Mouse (Mus musculus): ENCODE data around the gene Wdsub1. TPM values are rescaled to one million over a fixed set of nuclear protein-coding genes. Genes with fewer than 3 reads are reported as not detected.

Wdsub1 gene
- total and polyA plus RNA-seq, 3 experiments, result 8.2 to 13.5 (median 12.9) TPM

DNA sequence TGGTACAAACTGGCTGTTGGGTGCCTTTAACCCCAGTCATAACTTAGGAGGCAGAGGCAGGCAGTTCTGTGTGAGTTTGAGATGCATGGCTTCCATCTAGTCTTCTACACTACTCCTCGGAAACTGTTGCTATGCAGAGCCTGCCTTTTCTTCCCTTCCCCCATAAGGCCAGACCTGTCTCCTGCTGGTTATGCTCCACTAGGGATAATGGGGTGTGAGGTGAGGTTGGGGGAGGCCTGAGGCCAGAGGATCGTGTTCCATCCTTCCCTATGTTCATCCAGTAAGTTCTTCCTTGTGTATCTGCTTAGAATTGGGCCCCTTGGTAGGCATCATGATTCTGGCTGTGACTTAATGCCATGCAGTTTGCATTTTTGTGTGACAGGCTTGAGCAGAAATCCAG lies 76.8 kb downstream of the Wdsub1 start:
- dilution Hi-C loops (cut with MboI; ENCODE audit: extremely low pct_ligation_motif_present, extremely low pct_unique_long_range_greater_than_20kb, low sequenced_read_pairs), result no loop called here
- no peak overlapping the region for H3K27ac ChIP-seq (ENCODE audit: insufficient read depth, low read depth)

DNA sequence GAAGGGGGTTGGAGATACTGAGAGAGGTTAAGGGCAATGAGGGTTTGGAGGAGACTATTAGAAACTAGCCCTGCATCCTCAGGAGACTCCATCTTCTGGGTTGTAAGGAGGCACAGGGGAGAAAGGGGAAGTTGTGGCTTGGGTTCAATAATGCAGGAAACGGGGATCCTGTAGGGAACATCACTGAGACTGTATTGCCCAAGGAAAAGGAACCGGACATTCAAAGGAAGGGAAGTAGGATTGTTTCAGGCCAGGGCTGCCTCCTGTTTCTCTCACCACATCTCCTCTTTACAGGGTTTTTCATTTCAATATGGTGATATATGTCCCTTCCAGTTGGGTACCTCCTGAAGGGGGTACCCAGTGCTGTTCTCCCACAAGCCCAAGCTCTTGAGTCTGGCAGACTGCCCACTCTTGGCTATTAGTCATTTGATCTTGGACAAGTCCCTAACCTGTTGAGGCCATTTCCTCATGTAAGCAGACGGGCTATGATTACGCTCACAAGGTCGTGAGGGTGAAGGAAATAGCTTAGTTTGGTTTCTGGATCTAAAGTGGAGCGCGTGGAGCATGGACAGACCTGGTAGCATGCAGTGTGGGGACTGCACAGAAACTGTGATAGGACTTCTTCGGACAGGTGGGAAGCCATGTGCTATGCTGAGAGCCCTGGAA lies 79.5 kb downstream of the Wdsub1 start:
- Histone ChIP-seq H3K27me3 (replicated peaks) (no peaks in the 10 kb centered on the region), H3K27ac (ENCODE audit: insufficient read depth, low read depth) (no peak overlapping the region), H3K4me3 (replicated peaks in 1 of 3; ENCODE audit: low read depth in 2 of 3, low read length in 2 of 3, poor library complexity in 1 of 3) (no peak overlapping the region), H3K9ac (ENCODE audit: insufficient read depth, low read depth) (no peak overlapping the region), H3K9me3 (replicated peaks; ENCODE audit: low read length) (no peaks in the 10 kb centered on the region), H3K79me2 (replicated peaks; ENCODE audit: control insufficient read depth, extremely low read depth, insufficient read depth, poor library complexity, severe bottlenecking) (no peaks in the 10 kb centered on the region), H3K4me1 (ENCODE audit: control insufficient read depth in 1 of 2, insufficient read depth in 2 of 2) (no peaks in the 10 kb centered on the region), H3K36me3 (replicated peaks in 1 of 2; ENCODE audit: control insufficient read depth in 1 of 2, insufficient read depth in 1 of 2, low read length in 1 of 2) (no peaks in the 10 kb centered on the region), H3K4me2 (ENCODE audit: insufficient read depth, low read depth, poor library complexity, severe bottlenecking) (no peak overlapping the region)
- TF ChIP-seq ELF1 (IDR thresholded peaks at IDR 0.05; ENCODE audit: low read depth, low read length), result no peak
- TF ChIP-seq ZMIZ1 (IDR thresholded peaks at IDR 0.05; ENCODE audit: low read depth, low read length), result no peak
- TF ChIP-seq CTCF (conservative IDR thresholded peaks at IDR 0.05 in 1 of 2, IDR thresholded peaks at IDR 0.05 in 1 of 2; ENCODE audit: low read depth in 2 of 2, low read length in 2 of 2), result no peak
- TF ChIP-seq TCF12 (IDR thresholded peaks at IDR 0.05; ENCODE audit: low read depth, low read length), result no peak
- TF ChIP-seq ZNF384 (IDR thresholded peaks at IDR 0.05; ENCODE audit: low read depth, low read length), result no peak
- TF ChIP-seq ZKSCAN1 (IDR thresholded peaks at IDR 0.05; ENCODE audit: borderline replicate concordance, low read depth, low read length), result no peak
- no peak for TF ChIP-seq MEF2A (IDR thresholded peaks at IDR 0.05; ENCODE audit: borderline replicate concordance, low read depth, low read length)
- no peak for TF ChIP-seq CHD1 (IDR thresholded peaks at IDR 0.05; ENCODE audit: low read depth, low read length)
- dilution Hi-C loops (cut with MboI; ENCODE audit: extremely low pct_ligation_motif_present, extremely low pct_unique_long_range_greater_than_20kb, low sequenced_read_pairs), result no loop called here
- DNase-seq (ENCODE audit: extremely low read depth), result no peak
- in situ Hi-C loops (cut with MboI; ENCODE audit: low pct_ligation_motif_present, low pct_unique_long_range_greater_than_20kb, low sequenced_read_pairs), result loop anchor here (10.0 kb wide), 1 partner anchor 632 kb away; no protein-coding TSS in a partner anchor

More for the DNA sequence above, 76.8 kb downstream of the Wdsub1 start:
- no peaks in the 10 kb centered on the region for H3K4me1 ChIP-seq (ENCODE audit: control insufficient read depth in 1 of 2, insufficient read depth in 2 of 2)
- H3K4me2 ChIP-seq (ENCODE audit: insufficient read depth, low read depth, poor library complexity, severe bottlenecking), result no peak overlapping the region
- in situ Hi-C loops (cut with MboI; ENCODE audit: low pct_ligation_motif_present, low pct_unique_long_range_greater_than_20kb, low sequenced_read_pairs), result loop anchor here (10.0 kb wide), 1 partner anchor 629 kb away; no protein-coding TSS in a partner anchor
- H3K4me3 ChIP-seq (replicated peaks in 1 of 3; ENCODE audit: low read depth in 2 of 3, low read length in 2 of 3, poor library complexity in 1 of 3), result no peak overlapping the region
- TF ChIP-seq BHLHE40 (IDR thresholded peaks at IDR 0.05; ENCODE audit: low read depth, low read length) (no peak), HCFC1 (IDR thresholded peaks at IDR 0.05; ENCODE audit: low read depth, low read length) (no peak), MAX (IDR thresholded peaks at IDR 0.05; ENCODE audit: low read length) (no peak), MAZ (IDR thresholded peaks at IDR 0.05; ENCODE audit: low read depth, low read length) (no peak), ZC3H11A (IDR thresholded peaks at IDR 0.05; ENCODE audit: low read depth, low read length) (no peak), RCOR1 (conservative IDR thresholded peaks at IDR 0.05; ENCODE audit: low read depth, low read length) (no peak), ETS1 (conservative IDR thresholded peaks at IDR 0.05; ENCODE audit: low read depth, low read length) (no peak), POLR2AphosphoS2 (IDR thresholded peaks at IDR 0.05; ENCODE audit: low read depth, low read length) (no peak), ELF1 (IDR thresholded peaks at IDR 0.05; ENCODE audit: low read depth, low read length) (no peak), CTCF (conservative IDR thresholded peaks at IDR 0.05 in 1 of 2, IDR thresholded peaks at IDR 0.05 in 1 of 2; ENCODE audit: low read depth in 2 of 2, low read length in 2 of 2) (no peak), NELFE (IDR thresholded peaks at IDR 0.05; ENCODE audit: low read depth, low read length) (no peak), TBP (conservative IDR thresholded peaks at IDR 0.05; ENCODE audit: low read depth, low read length) (no peak)
- no peaks in the 10 kb centered on the region for H3K27me3 ChIP-seq (replicated peaks)
- no peaks in the 10 kb centered on the region for H3K9me3 ChIP-seq (replicated peaks; ENCODE audit: low read length)
- no peak for DNase-seq (ENCODE audit: extremely low read depth)
- H3K9ac ChIP-seq (ENCODE audit: insufficient read depth, low read depth), result no peak overlapping the region
- no peaks in the 10 kb centered on the region for H3K79me2 ChIP-seq (replicated peaks; ENCODE audit: control insufficient read depth, extremely low read depth, insufficient read depth, poor library complexity, severe bottlenecking)
- H3K36me3 ChIP-seq (replicated peaks in 1 of 2; ENCODE audit: control insufficient read depth in 1 of 2, insufficient read depth in 1 of 2, low read length in 1 of 2), result no peaks in the 10 kb centered on the region

Data from CH12.LX (cell line).